Mouse (Mus musculus): ENCODE results near the gene Paqr9. TPM values are rescaled to one million over a fixed set of nuclear protein-coding genes. Genes with fewer than 3 reads are reported as not detected.

Paqr9 gene
- polyA plus RNA-seq, 1 experiment from 2014 or later: 0.16 TPM

Other genes with a start within 250 kb of the Paqr9 start
- gene Chst2, start 152.9 kb upstream of the Paqr9 start, polyA plus RNA-seq (2016; fragmentation: Nextera tagmentation; extraction: Ambion mirVana): 3.4 and 3.9 TPM in 2 replicates
- gene U2surp, start 47.7 kb upstream of the Paqr9 start, polyA plus RNA-seq (2016; fragmentation: Nextera tagmentation; extraction: Ambion mirVana): 123 and 134 TPM in 2 replicates
- gene Pcolce2, start 77.9 kb downstream of the Paqr9 start, polyA plus RNA-seq (2016; fragmentation: Nextera tagmentation; extraction: Ambion mirVana): 4.5 and 5.5 TPM in 2 replicates
- 1.9 and 2.4 TPM in 2 replicates for gene Trpc1, start 190.7 kb downstream of the Paqr9 start, polyA plus RNA-seq (2016; fragmentation: Nextera tagmentation; extraction: Ambion mirVana)

All from embryonic facial prominence, embryonic 10.5 days (tissue).